Mouse (Mus musculus) cortical plate, adult 2 months (tissue): ENCODE measurements around the gene Mecr.

ENCODE experiments used
- CTCF ChIP-seq: fragments of 200-500 bp; IDR thresholded peaks from 2 replicates; pipeline ENCODE4 v1.5.1; 2011; ENCODE audit warnings: mild to moderate bottlenecking, control low read depth, low read length; ENCODE audit not compliant: insufficient read depth; ENCODE audit errors: extremely low read depth
- POLR2A ChIP-seq: fragments of 200-500 bp; IDR thresholded peaks from 2 replicates; pipeline ENCODE4 v1.6.1; 2011; ENCODE audit warnings: mild to moderate bottlenecking, low read length, control low read depth; ENCODE audit not compliant: insufficient read depth; ENCODE audit errors: extremely low read depth

DNA sequence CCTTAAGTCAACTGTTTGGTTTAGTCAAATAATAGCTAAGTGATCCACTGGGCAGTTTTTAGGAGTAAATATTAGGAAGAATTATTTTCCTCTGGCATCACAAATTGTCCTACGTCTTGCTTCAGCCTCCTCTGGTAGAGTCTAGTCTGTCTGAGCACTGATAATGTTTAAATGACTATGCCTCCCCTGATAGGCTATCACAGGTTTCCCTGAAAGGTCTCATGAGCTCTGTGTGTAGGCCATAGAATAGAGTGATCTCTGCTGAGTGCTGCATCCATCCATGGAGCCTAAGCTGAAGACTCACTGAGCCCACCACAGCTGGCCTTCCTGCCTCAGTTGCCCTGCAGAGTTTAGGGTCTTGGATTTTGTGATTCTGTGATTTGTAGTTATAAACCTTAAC is 45.3 kb downstream of the Mecr start:
- TF ChIP-seq CTCF, result no peak
- no peak for TF ChIP-seq POLR2A
